Mouse (Mus musculus) liver, adult 2 months (tissue): ENCODE data around the gene Cry1.

ENCODE experiments used
- CTCF ChIP-seq: fragments of 200-500 bp; IDR thresholded peaks from 2 replicates; pipeline ENCODE4 v1.5.1; 2011; ENCODE audit warnings: low read depth, low read length, control low read depth
- POLR2A ChIP-seq: fragments of 200-500 bp; IDR thresholded peaks from 2 replicates; pipeline ENCODE4 v1.6.1; 2011; ENCODE audit warnings: low read length, control low read depth; ENCODE audit not compliant: insufficient read depth; ENCODE audit errors: extremely low read depth

GRCm38 (mm10) chr10:85164791-85165190, 20.1 kb downstream of the Cry1 start:
- TF ChIP-seq CTCF (no peak), POLR2A (no peak)
